In the genomic region with DNA sequence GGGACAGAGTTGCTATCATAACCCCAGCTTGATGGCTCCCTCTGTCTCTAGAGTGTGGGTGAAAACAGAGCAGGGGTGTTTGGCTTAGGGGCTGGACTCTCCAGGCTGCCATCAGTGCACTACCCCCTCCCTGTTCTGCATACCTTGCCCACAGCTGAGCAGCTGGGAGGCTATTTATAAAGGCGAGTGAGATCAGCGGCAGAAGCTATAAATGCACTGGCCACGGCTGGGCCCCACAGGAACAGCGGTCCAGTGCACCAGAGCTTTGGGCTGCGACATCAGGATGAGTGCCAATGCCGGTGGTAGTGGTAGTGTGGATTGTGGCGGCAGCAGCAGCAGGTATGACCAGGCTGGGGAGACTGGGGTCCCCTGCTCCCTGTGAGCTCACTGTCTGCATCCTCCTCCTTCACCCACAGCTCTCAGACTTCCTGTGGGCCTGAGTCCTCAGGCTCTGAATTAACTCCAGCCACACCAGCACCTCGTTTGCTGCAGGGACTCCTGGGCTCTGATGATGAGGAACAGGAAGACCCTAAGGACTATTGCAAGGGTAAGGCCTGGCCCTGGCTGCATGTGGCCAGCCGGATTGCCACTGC, we compare ENCODE assay signal across 8 mouse cellular contexts. TPM values are rescaled to one million over a fixed set of nuclear protein-coding genes. Genes with fewer than 3 reads are reported as not detected.
DNase-seq lines count a peak whose midpoint lies in the region; ATAC-seq lines count a peak whose summit lies in the region.

A gene (plus strand): TSS at position 238 of the 593 bp plus-strand sequence.

- 36% methylated on average over 9 of the region's 9 CpGs for WGBS in heart, embryonic 14.5 days
- 40% methylated on average over 9 of the region's 9 CpGs for WGBS in limb, embryonic 15.5 days

- peak; percentile 52 for DNase-seq in layer of hippocampus, adult 9-11 months
- no peak for DNase-seq in layer of hippocampus, postnatal 36 days
- DNase-seq in gastrocnemius, adult 18-20 months (ENCODE audit: low spot score) = peak; percentile 51
- no peak for DNase-seq in embryo, embryonic 10 days (ENCODE audit: low spot score)
- DNase-seq in thymus, postnatal 4 days = no peak
- DNase-seq in adipocyte (ENCODE audit: low spot score) = no peak

- peak within 1 kb of the TSS; percentile 42 to 50 for H3K4me3 ChIP-seq in heart, embryonic 14.5 days (ENCODE audit: control insufficient read depth in 1 of 2, insufficient read depth in 1 of 2, low read depth in 1 of 2, low read length in 2 of 2)
- no peak within 1 kb of the TSS for H3K4me3 ChIP-seq in limb, embryonic 15.5 days

- peak within 1 kb of the TSS; percentile 63 for H3K4me2 ChIP-seq in heart, embryonic 14.5 days (ENCODE audit: low read length)
- no peak within 1 kb of the TSS for H3K4me2 ChIP-seq in limb, embryonic 15.5 days

- H3K9me3 ChIP-seq in heart, embryonic 14.5 days (ENCODE audit: control insufficient read depth, low read length) = no peaks in the 10 kb centered on the region
- no peaks in the 10 kb centered on the region for H3K9me3 ChIP-seq in limb, embryonic 15.5 days

- H3K27ac ChIP-seq in heart, embryonic 14.5 days (replicated peaks in 1 of 2; ENCODE audit: control insufficient read depth in 1 of 2, insufficient read depth in 1 of 2, low read depth in 2 of 2, low read length in 2 of 2) = peak within 1 kb of the TSS; percentile 96 to 97
- H3K27ac ChIP-seq in limb, embryonic 15.5 days = no peak within 1 kb of the TSS

- peaks cover 0 to 6% of the 10 kb centered on the region in 2 experiments; a peak in 1 of 4 replicates for H3K4me1 ChIP-seq in heart, embryonic 14.5 days (ENCODE audit: control insufficient read depth in 2 of 2, insufficient read depth in 2 of 2, low read length in 2 of 2)
- peaks cover 8% of the 10 kb centered on the region; the same call in 1 of the 2 replicates for H3K4me1 ChIP-seq in limb, embryonic 15.5 days

- peaks cover 37% of the 10 kb centered on the region for H3K36me3 ChIP-seq in heart, embryonic 14.5 days (ENCODE audit: control insufficient read depth, insufficient read depth, low read length)
- peaks cover 17% of the 10 kb centered on the region for H3K36me3 ChIP-seq in limb, embryonic 15.5 days

- H3K27me3 ChIP-seq in heart, embryonic 14.5 days (ENCODE audit: control insufficient read depth, insufficient read depth, low read length) = no peaks in the 10 kb centered on the region
- 0 out of 2 replicates have a peak, but pooled peaks cover 3% of the 10 kb centered on the region for H3K27me3 ChIP-seq in limb, embryonic 15.5 days

- peak; percentile 77 for ATAC-seq in heart, embryonic 14.5 days (ENCODE audit: insufficient number of reproducible peaks, insufficient read depth, low FRiP score, low read depth)
- ATAC-seq in limb, embryonic 15.5 days (ENCODE audit: insufficient number of reproducible peaks, low FRiP score, low TSS enrichment, low read depth) = peak; percentile 33; the same call in 1 of the 2 replicates

- peak within 1 kb of the TSS; percentile 80 for H3K9ac ChIP-seq in heart, embryonic 14.5 days (ENCODE audit: low read length)
- no peak within 1 kb of the TSS for H3K9ac ChIP-seq in limb, embryonic 15.5 days

RNA-seq across cellular contexts. Expression of the gene that starts here (rescaled TPM):
- 1 to 10 TPM; 5.1 to 5.8 TPM for total RNA-seq in layer of hippocampus, postnatal 36 days (2021)
- total RNA-seq in gastrocnemius, adult 18-20 months (2021) = 10 to 100 TPM; 34.1 to 35.2 TPM
- 76.5 and 79.5 TPM in 2 replicates for polyA plus RNA-seq in heart, embryonic 14.5 days (2014; fragmentation: Nextera tagmentation; extraction: Ambion mirVana)
- 22.9 and 66.2 TPM in 2 replicates for polyA plus RNA-seq in limb, embryonic 15.5 days (2015; fragmentation: Nextera tagmentation; extraction: Ambion mirVana)

Comparison
In these comparisons a context has a peak if more than half of its experiments do, and no peak if none do; other contexts are left out.
1. RNA of the gene that starts here (total RNA-seq): 34.1 to 35.2 TPM in gastrocnemius, adult 18-20 months; 5.1 to 5.8 TPM in layer of hippocampus, postnatal 36 days; every median in the first group is over 4 times any median in the second.
2. DNase-seq: peak in layer of hippocampus, adult 9-11 months (single experiment) and gastrocnemius, adult 18-20 months (single experiment); none in layer of hippocampus, postnatal 36 days (0 of 2), embryo, embryonic 10 days (single experiment), thymus, postnatal 4 days (single experiment) and adipocyte (single experiment).